Mouse (Mus musculus): Measurements from ENCODE around the gene Fkrp.
A peak's percentile ranks its signal among the peaks of the same experiment; 100 is the strongest.

Fkrp gene

DNA sequence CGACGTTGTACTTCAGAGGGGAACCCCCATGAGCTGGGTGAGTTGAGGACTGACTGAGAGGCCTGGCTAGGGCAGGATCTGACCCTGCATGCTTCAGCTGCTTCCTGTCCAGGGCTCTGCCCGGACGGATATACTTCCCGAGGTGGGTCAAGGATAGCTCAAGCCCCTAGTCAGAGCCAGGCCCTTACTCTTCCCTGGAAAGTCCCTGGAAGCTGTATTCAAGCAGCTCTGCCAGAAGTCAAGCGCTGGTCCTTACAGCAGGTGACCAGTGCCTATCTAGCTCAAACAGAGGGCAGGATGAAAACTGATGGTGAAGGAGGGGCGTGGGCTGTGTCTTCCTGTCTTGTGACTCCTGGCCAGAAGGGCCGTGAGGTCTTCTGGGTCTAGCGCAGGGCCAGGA is 13.9 kb upstream of the Fkrp start:
- DNase-seq: no peak

DNA sequence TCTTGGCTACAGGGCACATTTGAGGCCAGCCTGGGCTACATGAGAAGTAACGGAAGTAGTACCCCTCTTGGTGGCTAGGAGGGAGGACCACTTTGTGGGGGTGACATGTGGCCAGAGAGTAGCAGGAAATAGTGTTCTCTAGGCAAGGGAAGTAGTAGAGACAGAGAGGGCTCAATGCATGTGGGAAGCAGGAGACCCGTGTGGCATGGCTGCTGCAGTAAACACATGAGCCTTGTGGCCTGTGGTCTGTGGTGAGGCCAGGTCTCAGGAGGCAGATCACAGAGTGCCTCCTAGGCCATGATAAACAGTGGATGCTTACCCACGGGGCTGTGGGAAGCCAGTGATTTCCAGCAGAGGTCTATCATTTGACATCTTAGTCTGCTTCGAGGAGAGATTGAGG is 10.7 kb upstream of the Fkrp start:
- no peak for DNase-seq

DNA sequence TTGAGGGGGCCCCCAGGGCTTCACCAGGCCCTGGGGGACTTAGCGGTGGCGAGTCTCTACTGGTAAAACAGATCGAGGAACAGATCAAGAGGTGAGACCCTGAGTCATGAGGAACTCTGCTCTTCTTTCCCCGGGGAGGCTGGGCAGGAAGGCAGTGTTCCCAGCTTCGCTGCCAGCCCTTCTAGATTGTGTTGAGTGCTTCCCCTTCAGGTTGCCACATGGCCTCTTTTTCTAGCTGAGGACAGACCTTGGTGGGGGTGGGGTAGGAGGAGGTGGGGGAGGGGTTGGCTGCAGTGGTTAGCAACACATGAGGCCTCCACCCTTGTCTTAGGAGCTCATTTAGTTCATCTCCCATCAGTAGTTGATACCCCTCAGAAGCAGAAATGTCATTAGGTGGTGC is 10.0 kb upstream of the Fkrp start:
- DNase-seq: peak in 1 of 2 experiments; percentile 4

DNA sequence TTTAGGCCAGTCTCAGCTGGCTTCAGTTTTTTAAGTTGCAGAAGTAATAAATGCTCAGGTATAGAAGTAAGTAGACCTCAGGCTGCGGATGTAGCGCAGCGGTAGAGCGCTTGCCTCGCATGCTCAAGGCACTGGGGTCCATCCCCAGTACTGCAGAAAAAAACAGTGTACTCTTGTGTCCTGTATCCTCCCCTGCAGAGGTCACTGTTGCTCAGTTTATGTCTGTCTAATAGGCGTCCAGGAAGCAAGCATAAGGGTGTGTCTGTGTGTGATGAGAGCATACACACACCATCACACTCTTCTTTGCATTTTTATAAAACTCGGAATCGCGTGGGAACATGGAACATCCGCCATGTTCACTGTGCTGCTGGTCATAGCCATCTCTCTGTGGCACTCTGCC is 9.3 kb upstream of the Fkrp start:
- DNase-seq: no peak

DNA sequence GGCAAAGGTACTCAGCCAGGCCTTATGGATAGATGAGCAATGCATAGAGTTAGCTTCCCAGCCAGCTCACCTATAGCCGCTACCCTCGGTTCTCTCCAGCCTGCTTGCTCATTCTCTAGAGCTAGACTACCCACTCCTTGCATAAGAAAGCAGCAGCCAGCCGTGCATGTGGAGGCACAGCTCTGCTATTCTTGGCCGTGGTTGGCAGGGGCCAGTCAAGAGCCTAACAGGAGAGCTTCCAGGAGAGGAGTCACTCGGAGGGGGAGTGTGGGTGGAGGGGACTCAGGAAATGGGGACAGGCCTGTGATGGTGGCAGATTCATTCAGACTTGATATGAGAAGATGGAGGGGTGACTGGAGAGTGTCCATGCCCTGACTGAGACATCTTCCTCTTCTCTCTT is 7.2 kb upstream of the Fkrp start:
- peak; percentile 45 to 54 for DNase-seq

DNA sequence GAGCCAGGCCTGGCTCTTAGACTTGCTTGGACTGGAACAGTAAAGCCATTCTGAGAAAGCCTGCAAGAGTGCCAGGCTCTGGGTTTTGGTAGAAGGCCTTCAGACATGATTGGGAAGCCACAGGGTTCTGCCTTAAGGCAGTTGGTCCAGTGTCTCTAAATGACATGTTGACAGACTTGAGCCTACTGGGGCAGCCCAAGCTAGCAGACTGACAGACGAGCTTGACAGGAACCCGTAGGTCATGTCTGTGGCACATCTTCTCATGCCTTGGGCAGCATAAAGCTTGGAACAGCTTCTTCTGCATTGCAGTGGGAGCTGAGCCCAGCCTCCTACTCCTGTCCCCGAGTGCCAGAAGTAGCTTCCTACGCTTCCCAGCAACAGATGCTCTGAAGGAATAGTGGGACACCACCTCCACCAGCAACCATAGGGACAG is 5.2 kb upstream of the Fkrp start:
- peak; percentile 58 to 59 for DNase-seq

DNA sequence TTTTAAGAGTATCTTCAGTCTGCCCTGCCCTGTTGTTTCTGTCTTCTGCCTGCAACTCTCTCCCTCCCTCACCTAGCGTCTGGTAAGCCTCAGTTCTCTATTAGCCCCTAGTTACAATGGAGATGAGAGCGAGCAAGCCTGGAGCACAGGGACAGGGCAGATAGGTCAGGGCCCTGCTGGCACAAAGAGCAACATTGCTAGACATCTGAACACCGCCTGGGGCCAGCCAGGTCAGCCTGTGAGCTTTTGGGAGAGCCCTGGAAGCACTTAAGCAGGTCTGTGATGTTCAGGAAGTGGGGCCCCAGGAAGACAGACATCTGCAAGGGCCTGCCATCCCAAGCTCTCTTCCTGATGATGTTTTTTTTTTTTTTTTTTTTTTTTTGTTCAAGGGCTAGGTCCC is 4.6 kb upstream of the Fkrp start:
- DNase-seq: peak in 1 of 2 experiments; percentile 21

DNA sequence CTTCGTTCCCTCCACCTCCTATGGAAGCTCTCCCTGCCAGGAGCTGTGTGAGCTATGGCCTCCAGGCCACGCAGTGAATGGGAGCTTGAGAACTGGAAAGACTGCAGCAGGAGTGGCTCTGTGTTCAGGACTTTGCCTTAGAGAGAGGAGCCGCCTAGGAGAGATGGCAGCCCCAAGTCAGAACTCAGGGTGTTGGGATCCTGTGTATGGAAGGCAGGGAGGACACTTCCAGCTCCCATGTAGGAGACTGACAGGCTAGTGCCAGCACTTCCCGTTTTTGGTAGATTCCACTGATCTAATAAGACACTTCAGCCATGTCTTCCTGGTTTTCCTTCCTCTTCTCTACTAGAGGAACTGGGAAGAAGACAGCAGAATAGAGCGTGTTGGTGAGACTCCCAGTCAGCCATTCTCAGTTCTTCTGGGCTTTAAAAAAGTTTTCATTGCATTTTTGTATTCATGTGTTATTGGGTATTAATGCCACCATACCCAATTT is 3.8 kb upstream of the Fkrp start:
- peak in 1 of 2 experiments; percentile 18 for DNase-seq

DNA sequence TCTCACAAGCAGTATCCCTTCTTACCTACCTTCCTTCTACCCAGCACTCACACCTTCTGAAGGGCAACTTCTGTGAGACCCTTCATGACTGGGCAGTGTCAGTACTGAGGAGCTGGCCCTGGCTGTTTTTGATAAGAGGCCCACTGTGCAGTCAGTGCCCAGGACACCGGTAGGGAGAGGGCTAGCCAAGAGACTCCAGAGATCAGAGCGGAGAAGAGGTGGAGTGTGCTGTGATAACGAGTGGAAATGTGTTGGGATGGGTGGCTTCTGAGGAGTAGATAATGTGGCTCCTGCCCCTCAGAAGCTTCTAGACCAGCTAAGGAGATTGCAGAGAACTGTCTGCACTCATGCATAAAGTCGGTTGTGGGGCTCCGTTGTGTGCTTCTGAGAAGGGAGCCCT is 3.3 kb upstream of the Fkrp start:
- peak in 1 of 2 experiments; percentile 5 for DNase-seq

DNA sequence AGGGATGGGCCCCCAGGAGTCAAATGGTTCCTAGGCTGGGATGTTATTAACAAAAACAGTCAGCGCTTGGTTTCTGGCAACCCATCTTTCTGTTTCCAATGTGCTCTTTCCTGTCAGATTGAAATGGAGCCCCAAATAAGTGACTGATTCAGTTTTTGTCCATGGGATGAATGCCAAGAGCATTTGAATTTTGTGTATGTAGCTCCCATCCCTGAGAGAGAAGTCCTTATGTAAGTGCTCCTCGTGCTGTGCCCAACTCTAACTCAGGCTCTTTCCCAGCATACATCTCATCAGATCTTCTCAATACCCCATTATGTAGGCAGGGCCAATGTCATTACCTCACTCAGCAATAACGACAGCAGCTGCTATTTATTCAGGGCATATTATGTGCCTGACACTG is 1.2 kb upstream of the Fkrp start:
- DNase-seq: no peak

DNA sequence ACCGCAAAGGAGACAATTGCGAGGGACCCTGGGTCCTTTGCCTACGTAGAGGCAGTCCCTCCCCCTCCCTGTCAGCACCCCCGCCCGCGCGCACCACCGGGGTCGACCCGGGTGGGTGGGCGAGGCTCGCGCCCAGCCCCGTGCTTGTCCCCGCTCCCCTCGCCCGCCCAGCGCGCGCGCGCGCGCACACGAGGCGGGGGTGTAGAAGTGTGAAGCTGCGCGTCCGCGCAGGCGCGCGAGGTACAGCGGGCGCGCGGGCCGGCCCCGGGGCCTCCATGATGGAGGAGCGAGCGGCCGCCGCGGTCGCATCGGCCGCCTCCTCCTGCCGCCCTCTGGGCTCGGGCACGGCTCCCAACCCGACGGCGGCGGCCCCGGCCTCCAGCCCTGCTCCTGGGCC is 456 bp downstream of the Fkrp start:
- peak; percentile 87 to 92 for DNase-seq

DNA sequence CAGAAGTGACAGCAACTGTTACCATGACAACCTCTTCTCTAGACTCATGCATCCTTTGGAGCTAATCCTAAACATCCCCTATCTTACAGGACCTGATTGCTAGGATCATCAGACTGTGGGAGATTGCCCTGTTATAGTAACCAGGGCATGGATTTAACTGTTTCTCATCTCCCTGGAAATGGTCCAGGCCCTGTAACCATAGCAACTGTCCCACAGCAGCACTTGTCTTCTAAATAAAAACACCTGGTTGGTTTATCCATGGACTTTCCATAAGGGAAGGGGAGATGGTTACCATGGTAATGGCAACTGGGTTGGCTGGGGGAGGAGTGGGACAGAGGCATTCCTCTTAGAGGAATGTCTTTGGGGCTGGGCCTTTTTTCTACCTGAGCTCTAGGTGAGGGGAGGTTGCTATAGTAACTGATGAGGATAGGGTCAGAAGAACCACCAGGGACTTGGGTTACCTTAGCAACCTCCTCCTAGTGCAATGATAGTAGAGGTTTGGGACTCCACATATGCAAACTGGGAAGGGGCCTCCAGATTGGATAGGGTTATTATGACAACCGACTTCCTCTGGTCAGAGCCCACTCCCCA is 1.1 kb downstream of the Fkrp start, which contains the start of gene Strn4:
Strn4 (plus strand) TSS at position 539 of the 591 bp plus-strand sequence.
- peak; percentile 15 to 47 for DNase-seq

DNA sequence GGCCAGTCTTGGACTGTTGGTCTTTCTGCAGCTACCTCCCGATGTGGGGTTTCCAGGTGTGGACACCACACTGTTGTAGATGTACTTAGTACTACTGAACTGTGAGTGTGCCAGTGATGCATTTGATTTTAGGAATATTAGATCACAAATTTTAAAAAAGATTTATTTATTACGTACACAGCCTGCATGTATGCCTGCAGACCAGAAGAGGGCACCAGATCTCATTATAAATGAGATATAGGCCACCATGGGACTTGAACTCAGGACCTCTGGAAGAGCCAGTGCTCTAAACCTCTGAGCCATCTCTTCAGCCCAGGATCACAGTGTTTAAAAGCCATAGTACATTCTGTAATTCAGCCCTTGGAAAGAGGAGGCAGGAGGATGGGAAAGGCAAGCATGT is 4.0 kb downstream of the Fkrp start:
- DNase-seq: no peak

DNA sequence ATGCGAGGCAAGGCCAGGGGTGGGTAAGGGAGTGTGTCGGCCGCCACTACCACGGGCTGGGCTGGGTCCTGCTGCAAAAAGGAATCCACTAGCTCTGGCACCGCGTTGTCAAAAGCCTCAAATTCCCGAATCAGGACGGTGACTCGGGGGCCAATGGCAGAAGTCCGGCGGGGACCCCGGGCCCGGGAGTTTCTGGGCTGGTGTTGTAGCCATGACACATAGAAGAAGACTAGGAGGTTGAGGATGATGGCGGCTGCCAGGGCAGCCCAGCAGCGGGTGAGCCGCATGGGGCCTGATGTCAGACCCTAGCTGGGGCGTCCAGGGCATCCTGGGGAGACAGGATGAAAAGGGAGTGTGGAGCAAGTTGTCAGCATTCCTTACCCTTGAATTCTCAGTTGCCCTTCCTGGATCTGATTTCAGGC is 4.9 kb downstream of the Fkrp start:
- DNase-seq: no peak

DNA sequence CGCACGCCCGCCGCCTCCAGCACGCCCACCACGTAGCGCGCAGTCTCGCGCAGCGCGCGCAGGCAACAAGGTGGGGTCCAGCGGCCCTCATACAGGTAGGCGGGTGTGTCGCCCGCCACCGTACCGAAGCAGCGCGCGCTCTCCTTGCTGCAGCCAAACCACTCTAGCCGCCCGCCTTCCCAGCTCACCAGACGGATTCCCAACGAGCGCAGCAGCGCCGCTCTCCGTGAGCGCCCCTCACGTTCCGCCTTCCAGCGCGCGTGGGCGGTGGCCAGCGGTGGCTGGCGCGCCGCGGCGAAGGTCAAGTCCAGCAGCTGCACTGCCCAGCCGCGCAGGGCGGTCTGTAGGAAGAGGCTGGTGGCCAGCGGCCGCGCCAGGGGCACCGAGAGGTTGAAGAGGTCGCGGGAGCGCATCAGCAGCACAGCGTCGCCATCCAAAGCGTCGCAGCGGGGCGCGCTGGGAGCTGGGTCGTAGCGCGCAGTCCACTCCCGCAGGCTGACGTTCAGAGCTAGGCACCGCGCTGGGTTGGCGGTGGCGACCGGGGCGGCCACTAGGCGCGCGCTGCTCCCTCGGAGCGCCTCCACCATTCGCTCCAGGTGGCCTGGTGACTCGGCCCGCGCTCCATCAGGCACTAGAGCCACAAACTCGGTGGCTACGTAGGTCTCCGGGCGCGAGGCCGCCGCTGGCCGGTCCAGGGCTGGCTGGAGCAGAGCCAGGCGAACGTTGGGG is 5.4 kb downstream of the Fkrp start:
- DNase-seq: peak; percentile 63 to 73

DNA sequence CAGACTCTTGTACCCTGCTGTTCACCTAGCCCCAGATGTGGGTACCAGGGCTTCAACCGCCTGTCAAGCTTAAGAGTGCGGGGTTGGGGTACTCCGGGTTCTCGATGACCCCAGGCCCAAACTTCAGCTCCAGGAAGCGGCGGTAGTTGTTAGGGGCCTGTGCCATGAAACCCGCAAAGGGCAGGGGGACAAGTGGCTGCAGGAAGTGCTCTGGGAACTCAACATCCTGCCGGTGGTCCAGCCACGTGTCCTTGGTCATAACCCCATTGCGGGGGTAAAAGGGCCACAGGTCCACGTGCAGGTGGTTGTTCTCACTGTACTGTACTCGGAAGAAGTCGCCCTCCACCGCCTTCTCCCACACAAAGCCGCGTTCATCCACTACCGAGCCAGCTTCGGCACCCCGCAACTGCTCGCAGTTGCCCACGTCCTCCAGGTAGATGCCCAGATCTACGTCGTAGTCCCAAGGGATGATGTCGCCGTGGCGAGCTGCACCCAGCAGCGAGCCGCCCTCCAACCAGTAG is 6.1 kb downstream of the Fkrp start:
- DNase-seq: no peak

DNA sequence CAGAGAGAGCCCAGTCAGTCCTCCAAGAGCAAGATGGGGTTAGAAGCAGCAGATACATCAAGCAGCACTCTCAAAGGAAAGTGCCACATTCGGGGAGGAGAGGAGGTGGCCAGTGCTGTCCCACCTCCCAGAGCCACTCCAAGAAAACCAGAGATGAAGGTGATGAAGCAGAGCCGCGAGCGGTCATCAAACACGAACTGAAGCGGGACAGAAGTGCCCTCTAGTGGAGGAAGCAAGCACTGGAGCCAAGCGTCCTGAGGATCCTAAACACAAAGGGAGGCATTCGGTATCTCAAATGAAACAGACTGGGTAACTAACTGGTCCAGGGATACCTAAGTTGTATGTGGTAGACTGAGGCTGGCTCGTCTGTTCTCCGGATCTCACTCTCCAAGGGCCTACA is 6.8 kb downstream of the Fkrp start:
- DNase-seq: peak; percentile 81 to 86

DNA sequence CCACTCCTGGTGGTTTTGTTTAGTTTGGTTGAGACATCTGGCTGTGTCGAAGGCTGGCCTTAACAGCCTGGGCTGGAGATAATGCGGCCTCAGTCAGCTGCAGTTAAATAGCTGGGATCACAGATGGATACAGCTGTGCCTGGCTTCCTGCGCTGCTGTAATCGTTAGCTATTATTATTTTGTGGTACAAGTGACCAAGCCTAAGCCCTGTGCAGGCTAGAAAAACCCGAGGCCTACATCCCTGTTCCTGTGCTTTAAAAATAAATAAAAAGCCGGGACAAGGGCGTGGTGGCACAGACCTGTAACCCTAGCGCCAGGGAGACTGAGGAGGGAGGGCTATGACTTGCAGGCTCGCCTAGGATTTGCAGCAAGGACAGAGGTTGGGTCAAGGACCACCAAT is 7.9 kb downstream of the Fkrp start:
- no peak for DNase-seq

DNA sequence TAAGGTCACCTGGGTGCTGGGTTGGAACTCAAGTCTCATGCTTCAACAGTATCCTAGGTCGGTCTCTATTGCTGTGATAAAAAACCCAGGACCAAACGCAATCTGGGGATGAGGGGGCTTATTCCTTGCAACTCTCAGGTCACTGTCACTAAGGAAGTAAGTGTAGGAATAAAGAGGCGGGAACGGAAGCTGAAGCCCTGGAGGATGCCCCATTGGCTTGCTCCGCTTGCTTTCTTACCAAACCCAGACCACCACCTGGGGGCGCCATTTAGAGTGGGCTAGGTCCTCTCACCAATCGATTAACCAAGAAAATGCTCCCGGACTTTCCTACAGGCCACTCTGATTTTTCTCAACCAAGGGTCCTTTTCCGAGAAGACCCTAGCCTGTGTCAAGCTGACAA is 8.6 kb downstream of the Fkrp start:
- DNase-seq: no peak

DNA sequence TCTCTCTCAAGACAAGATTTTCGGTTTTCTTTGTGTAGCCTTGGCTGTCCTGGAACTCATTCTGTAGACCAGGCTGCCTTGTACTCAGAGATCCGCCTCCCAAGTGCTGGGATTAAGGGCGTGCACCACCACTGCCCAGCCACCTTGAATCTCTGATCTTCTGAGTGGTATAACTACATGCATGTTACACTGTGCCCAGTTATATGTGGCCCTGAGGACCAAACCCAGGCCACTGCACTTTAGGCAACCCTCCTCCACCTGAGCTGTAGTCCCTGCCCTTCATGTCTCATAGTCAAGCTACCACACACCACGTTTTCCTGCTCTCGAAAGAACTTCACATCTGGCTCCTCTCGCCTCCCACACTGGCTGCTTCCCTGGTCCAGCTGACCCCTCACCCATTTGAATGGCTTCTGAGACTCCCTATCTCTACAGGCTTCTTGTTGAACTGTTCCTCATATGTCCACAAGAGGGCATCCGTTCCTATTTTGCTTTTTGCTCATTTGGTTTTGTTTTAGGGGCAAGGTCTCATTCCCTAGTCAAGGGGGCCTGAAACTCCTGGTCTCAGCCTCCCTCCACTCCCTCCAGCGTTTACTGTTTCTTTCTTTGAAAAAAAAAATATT is 12.0 kb downstream of the Fkrp start:
- DNase-seq: no peak

DNA sequence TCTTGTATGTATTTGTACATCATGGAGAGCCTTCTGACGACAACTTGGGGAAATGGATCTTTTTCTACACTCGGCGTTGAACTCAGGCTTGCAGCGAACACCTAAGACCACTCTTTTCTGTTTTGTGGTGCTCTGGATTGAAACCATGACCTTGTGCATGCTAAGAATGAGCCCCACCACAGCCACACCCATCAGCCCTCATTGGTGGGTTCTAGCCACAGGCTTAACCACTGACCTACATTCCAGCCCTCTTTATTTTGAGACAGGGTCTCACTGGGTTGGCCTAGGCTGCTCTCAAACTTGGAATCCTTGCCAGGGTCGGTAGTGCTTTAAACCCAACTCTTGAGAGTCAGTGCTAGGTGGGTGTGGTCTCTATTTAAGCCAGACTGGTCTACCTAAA is 21.6 kb downstream of the Fkrp start:
- no peak for DNase-seq

DNA sequence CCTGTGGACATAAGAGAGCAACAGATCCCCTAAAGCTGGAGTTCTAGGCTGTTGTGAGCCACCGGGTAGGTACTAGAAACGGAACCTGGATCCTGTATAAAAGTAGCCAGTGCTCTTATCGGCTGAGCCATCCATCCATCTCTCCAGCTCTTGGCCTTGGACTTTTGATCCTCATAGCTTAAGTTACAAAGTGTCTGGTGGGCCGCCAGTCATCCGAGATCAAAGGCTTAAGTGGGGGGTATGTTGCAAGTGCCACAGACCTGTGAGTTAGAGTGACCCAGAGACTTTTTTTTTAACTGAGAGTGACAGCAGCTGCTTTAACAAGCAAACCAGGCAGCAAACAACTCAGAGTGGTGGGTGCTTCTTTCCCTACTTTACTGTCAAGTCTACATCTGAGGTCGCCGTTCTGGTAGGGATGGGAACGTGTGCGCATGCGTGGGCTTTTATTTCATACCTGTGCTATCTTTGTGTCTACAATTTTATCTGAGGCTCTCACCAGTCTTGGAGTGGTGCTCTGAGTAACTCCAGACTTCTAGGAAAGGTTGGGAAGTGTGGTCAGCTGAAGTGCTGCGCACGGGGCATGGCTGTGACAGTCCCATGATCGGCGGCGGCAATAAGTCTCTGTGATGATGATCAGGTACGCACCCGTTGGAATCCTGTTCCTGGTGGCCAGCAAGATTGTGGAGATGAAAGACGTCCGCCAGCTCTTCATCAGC is 23.4 kb downstream of the Fkrp start:
- DNase-seq: no peak

DNA sequence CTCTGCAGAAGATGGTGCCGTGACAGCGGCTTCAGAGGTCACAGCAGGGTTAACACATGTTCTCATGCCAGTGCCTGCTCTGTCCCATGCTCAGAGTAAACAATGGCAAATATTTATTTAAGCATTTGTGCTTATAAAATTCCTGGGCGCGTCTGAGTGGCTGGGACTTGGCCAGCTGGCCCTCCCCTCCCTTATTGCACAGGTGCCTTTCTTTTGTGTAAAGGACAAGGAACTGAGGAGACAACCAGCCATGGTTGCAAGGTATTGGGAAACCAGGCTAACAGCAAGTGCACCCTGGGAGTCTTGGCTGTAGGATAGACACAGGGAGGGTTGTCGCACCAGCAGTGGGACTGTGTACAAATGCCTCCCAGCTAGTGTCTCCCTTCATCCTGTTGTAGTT is 24.2 kb downstream of the Fkrp start:
- no peak for DNase-seq

Data from cerebellum, postnatal 25 days (tissue).